Mouse (Mus musculus) limb, embryonic 10.5 days (tissue): Measurements from ENCODE around the gene Rasl2-9. TPM values are rescaled to one million over a fixed set of nuclear protein-coding genes. Genes with fewer than 3 reads are reported as not detected.
"Not testable (repeated sequence)": the region's sequence is repeated elsewhere in the genome, so short reads cannot be mapped to it uniquely, and the experiment has no call there.

ENCODE experiments used
- DNase-seq: peaks from one replicate; pipeline ENCODE4 v3.0.0-alpha.2; 2017; ENCODE audit warnings: low spot score
- H3K27ac ChIP-seq: fragments of 300-500 bp; sonication (generic); 2 replicates; pipeline ENCODE4 v1.5.1; 2016; ENCODE audit warnings: mild to moderate bottlenecking
- H3K27me3 ChIP-seq: fragments of 300-500 bp; sonication (generic); 2 replicates; pipeline ENCODE4 v1.6.1; 2016; ENCODE audit warnings: low read depth, mild to moderate bottlenecking; ENCODE audit not compliant: poor library complexity, severe bottlenecking
- H3K36me3 ChIP-seq: fragments of 300-500 bp; sonication (generic); 2 replicates; pipeline ENCODE4 v1.6.1; 2016; ENCODE audit warnings: mild to moderate bottlenecking, moderate library complexity
- H3K4me1 ChIP-seq: fragments of 300-500 bp; sonication (generic); 2 replicates; pipeline ENCODE4 v1.6.1; 2016
- H3K4me3 ChIP-seq: fragments of 300-500 bp; sonication (generic); 2 replicates; pipeline ENCODE4 v1.5.1; 2016; ENCODE audit warnings: mild to moderate bottlenecking, moderate library complexity
- H3K9me3 ChIP-seq: fragments of 300-500 bp; sonication (generic); replicated peaks from 2 replicates; pipeline ENCODE4 v1.6.1; 2016; ENCODE audit warnings: mild to moderate bottlenecking
- WGBS: fragments of 180-500 bp; shearing (Covaris S2); methylation state at CpG from one replicate; pipeline ENCODE4 v1.1.7; 2016; 5-methylcytosine and 5-hydroxymethylcytosine counted together
- polyA plus RNA-seq: library from polyadenylated mRNA; unstranded; fragments of >200 nt; fragmentation: Nextera tagmentation; extraction: Ambion mirVana; gene quantifications from 2 replicates; pipeline ENCODE4 v1.2.1, GENCODE M21; 2016

Rasl2-9 gene
- polyA plus RNA-seq, result 0.20 and 0.53 TPM in 2 replicates

GRCm38 (mm10) chr7:5125549-5126406 lies at the start of gene Rasl2-9:
Gene Rasl2-9 (minus strand): TSS chr7:5125950.
- Histone ChIP-seq H3K9me3 (no peaks in the 10 kb centered on the region), H3K4me3 (peak within 1 kb of the TSS; percentile 44), H3K36me3 (no peaks in the 10 kb centered on the region), H3K27me3 (0 out of 2 replicates have a peak, but pooled peaks cover 4% of the 10 kb centered on the region), H3K27ac (peak within 1 kb of the TSS; percentile 46), H3K4me1 (peaks cover 3% of the 10 kb centered on the region; the same call in 1 of the 2 replicates)
- peak; percentile 79 for DNase-seq
- 20% methylated on average over 42 of the region's 42 CpGs for WGBS

- H3K27me3 ChIP-seq, DNase-seq: not testable (repeated sequence)
Observed at GRCm38 (mm10) chr7:5149570-5149969, 23.8 kb upstream of the Rasl2-9 start, which contains the start of gene Vmn1r55. Gene Vmn1r55 (minus strand): TSS chr7:5149670.

DNA sequence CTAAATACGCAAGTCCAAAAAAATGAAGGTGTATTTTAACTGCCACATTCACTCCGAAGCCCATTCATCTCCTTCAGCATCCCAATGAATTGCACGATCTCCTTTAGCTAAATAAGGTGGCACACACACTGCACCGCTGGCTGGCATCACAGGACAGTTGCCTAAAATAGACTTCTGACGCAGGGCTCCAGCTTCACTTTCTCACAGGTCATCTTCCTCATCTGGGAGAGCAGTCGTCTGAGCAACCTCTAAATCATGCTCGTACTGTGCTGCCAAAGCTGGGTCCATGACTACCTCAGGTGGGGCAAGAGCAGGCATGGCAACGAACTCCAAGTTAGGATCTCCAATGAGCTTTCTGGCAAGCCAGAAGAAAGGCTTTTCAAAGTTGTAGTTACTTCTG lies 672 bp downstream of the Rasl2-9 start:
- no peak overlapping the region for H3K4me3 ChIP-seq
- WGBS, result 91% methylated on average over 8 of the region's 8 CpGs

More at GRCm38 (mm10) chr7:5149570-5149969, 23.8 kb upstream of the Rasl2-9 start, which contains the start of gene Vmn1r55:
- H3K36me3 ChIP-seq, H3K27ac ChIP-seq, H3K4me3 ChIP-seq, H3K4me1 ChIP-seq, H3K9me3 ChIP-seq: not testable (repeated sequence)

DNA sequence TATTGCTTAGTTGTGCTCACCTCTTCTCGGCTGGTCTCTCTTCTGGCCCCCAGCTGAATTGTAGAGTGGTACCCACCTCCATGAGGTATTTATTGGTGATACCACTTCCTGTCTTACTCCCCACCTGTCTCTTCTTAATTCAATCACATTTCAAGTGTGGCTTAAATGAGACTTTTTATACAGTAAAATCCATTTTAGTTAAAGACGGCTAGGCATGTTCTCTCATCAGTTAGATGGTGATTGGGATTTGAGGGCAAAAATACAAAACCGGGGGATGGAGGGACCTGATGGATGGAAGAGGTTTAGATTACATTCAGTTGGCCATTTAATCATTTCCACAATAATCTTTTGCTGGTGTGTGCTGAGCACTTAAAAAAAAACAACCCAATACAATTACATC lies 8.9 kb downstream of the Rasl2-9 start, which contains the start of gene Rfpl4:
Rfpl4 (minus strand) TSS at position 101 of the 400 bp plus-strand sequence.
- Histone ChIP-seq H3K27me3 (no peaks in the 10 kb centered on the region), H3K4me1 (no peaks in the 10 kb centered on the region), H3K4me3 (no peak within 1 kb of the TSS), H3K36me3 (no peaks in the 10 kb centered on the region), H3K27ac (no peak within 1 kb of the TSS), H3K9me3 (no peaks in the 10 kb centered on the region)
- WGBS, result 91% methylated on average over 3 of the region's 3 CpGs
- no peak for DNase-seq

More for the DNA sequence above, 672 bp downstream of the Rasl2-9 start:
- Histone ChIP-seq H3K4me1 (peaks cover 3% of the 10 kb centered on the region; the same call in 1 of the 2 replicates), H3K36me3 (no peaks in the 10 kb centered on the region), H3K27me3 (0 out of 2 replicates have a peak, but pooled peaks cover 4% of the 10 kb centered on the region), H3K27ac (no peak overlapping the region), H3K9me3 (no peaks in the 10 kb centered on the region)
- DNase-seq, result no peak

DNA sequence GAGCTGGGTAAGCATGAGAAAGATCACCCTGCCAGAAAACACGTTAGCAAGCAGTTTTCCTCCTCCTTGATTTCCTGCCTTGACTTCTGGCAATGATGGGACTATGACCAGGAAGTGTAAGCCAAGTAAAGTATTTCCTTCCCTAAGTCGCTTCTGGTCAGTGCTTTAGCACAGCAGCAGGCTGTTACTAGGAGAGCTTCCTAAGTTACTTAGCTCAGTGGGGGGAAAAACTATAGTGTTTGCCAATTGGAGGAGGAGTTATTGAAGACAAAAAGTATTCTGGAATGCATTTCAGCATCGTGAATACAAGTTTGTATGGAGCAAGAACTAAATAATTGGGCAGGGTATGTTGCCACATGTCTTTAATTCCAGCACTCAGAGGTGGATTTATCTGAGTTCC lies 13.0 kb downstream of the Rasl2-9 start:
- Histone ChIP-seq H3K36me3 (no peaks in the 10 kb centered on the region), H3K4me1 (no peaks in the 10 kb centered on the region), H3K4me3 (no peak overlapping the region), H3K9me3 (no peaks in the 10 kb centered on the region), H3K27ac (no peak overlapping the region), H3K27me3 (no peaks in the 10 kb centered on the region)
- no peak for DNase-seq
- 48% methylated on average over 3 of the region's 3 CpGs for WGBS

DNA sequence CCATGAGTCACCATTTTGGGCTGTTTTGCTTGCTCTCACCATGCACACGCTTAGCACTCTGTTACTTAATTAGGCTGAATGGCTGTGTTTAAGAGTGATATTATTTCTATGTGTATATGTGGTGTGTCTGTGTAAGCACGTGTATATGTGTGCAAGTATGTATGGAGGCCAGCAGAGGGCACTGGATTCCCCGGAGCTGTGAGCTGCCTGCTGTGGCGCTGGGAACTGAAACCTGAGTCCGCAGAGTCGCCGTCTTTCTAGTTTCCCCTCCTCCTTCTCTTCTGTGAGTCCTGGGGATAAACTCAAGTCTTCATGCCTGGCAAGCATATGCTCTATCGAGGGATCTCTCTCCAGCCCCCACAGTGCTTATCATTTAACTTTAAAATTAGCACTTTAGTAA lies 16.4 kb downstream of the Rasl2-9 start:
- 86% methylated on average over 8 of the region's 8 CpGs for WGBS
- Histone ChIP-seq H3K4me3 (no peak overlapping the region), H3K27ac (no peak overlapping the region), H3K4me1 (no peaks in the 10 kb centered on the region), H3K36me3 (no peaks in the 10 kb centered on the region), H3K27me3 (no peaks in the 10 kb centered on the region), H3K9me3 (no peaks in the 10 kb centered on the region)
- no peak for DNase-seq

DNA sequence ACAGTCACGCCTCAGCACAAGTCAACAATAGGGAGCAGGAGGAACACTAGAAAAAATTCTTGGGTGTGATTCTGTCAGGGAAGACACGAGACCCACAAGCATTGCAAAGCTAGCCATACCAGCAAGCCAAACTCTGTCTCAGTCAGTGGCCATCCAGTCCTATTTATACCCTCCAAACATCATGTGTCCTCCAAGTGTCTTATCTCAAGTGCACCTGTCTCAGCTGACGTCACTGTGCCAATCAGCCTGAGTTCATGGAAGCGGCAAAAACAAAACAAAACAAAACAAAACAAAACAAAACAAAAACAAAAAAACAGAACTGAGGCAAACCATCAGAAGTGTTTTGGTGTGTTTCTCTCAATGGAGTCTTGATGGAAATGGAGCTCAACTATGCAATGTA lies 17.5 kb downstream of the Rasl2-9 start:
- H3K27me3 ChIP-seq, result no peaks in the 10 kb centered on the region
- no peaks in the 10 kb centered on the region for H3K4me1 ChIP-seq
- no peak overlapping the region for H3K4me3 ChIP-seq
- 81% methylated on average over 4 of the region's 4 CpGs for WGBS
- DNase-seq, result no peak
- H3K27ac ChIP-seq, result no peak overlapping the region
- no peaks in the 10 kb centered on the region for H3K9me3 ChIP-seq
- no peaks in the 10 kb centered on the region for H3K36me3 ChIP-seq

DNA sequence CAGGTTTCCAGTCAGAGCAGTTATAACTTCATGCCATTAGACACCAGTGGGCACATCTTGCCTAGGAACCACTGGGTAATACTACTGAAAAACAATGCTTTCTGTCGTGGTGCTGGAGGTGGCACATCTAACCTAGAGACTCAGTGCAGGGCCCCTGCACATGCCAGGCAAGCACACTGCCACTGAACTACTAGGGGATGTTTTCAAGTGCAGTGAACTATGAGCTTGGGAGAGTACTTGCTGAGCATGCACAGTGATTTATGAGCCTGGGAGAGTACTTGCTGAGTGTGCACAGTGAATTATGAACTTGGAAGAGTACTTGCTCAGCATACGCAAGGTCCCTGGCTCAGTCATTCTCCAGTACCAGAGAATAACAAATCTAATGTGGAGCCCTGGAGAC lies 23.2 kb downstream of the Rasl2-9 start:
- 88% methylated on average over 2 of the region's 2 CpGs for WGBS
- peaks cover 23% of the 10 kb centered on the region for H3K36me3 ChIP-seq

DNA sequence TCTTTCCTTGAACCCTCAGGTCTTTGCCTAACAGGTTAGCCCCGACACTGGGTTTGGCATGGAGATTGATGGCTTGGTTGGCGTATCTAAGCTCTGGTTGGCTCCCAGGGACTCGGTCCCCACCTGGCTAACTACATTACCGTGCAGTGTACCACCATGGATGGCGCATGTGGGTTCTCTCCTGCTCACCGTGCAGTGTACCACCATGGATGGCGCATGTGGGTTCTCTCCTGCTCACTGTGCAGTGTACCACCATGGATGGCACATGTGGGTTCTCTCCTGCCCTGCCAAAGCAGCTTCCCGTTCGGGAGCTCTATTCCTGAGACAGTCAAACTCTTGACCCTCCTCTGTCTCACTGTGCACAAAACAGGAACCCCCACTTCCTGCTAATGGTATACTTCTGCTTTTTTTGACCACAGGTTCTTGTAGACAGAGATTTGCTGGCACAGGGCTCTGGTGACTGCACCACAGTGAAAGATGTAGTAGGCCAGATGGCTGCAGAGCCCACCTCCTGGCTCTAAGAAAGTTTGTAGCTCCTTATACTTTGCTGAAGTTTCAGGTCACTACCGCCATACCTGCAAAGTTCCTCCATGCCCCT lies 24.6 kb downstream of the Rasl2-9 start:
- H3K9me3 ChIP-seq, result no peaks in the 10 kb centered on the region
- no peak overlapping the region for H3K27ac ChIP-seq
- peaks cover 37% of the 10 kb centered on the region for H3K36me3 ChIP-seq
- no peaks in the 10 kb centered on the region for H3K4me1 ChIP-seq
- WGBS, result 93% methylated on average over 10 of the region's 10 CpGs
- no peak for DNase-seq
- H3K27me3 ChIP-seq, result no peaks in the 10 kb centered on the region
- H3K4me3 ChIP-seq, result no peak overlapping the region

More for the DNA sequence above, 23.2 kb downstream of the Rasl2-9 start:
- H3K4me3 ChIP-seq, result no peak overlapping the region
- no peaks in the 10 kb centered on the region for H3K9me3 ChIP-seq
- H3K27ac ChIP-seq, result no peak overlapping the region
- no peaks in the 10 kb centered on the region for H3K27me3 ChIP-seq
- no peaks in the 10 kb centered on the region for H3K4me1 ChIP-seq
- DNase-seq, result no peak

DNA sequence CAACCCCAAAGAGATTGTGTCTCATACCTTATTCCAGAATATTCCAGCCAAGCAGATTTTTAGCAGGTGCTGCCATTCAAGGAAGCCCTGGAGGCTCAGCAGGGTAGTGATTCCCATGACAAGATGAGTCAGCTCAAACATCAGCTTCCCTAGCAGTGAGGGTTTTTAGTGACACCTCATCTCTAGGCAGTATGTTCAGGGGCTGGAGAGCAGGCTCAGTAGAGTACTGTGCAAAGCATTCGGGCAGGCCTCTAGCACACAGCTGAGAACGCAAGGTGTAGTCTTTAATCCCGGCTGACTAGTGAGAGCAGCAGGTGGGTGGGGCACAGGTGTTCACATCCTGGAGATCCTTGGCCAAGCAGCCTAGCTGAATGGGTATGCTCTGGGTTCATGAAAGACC lies 26.0 kb downstream of the Rasl2-9 start:
- Histone ChIP-seq H3K27me3 (no peaks in the 10 kb centered on the region), H3K4me1 (no peaks in the 10 kb centered on the region), H3K36me3 (peaks cover 50% of the 10 kb centered on the region), H3K9me3 (no peaks in the 10 kb centered on the region), H3K4me3 (no peak overlapping the region), H3K27ac (no peak overlapping the region)
- 79% methylated on average over 3 of the region's 3 CpGs for WGBS
- no peak for DNase-seq

- H3K36me3 ChIP-seq, result peaks cover 61% of the 10 kb centered on the region
- H3K4me1 ChIP-seq, result no peaks in the 10 kb centered on the region
- H3K27me3 ChIP-seq, result no peaks in the 10 kb centered on the region
- WGBS, result 95% methylated on average over 5 of the region's 5 CpGs
- no peak for DNase-seq
- H3K27ac ChIP-seq, result no peak overlapping the region
- H3K4me3 ChIP-seq, result no peak overlapping the region
- no peaks in the 10 kb centered on the region for H3K9me3 ChIP-seq
Observed at GRCm38 (mm10) chr7:5098769-5099168, 27.0 kb downstream of the Rasl2-9 start.

DNA sequence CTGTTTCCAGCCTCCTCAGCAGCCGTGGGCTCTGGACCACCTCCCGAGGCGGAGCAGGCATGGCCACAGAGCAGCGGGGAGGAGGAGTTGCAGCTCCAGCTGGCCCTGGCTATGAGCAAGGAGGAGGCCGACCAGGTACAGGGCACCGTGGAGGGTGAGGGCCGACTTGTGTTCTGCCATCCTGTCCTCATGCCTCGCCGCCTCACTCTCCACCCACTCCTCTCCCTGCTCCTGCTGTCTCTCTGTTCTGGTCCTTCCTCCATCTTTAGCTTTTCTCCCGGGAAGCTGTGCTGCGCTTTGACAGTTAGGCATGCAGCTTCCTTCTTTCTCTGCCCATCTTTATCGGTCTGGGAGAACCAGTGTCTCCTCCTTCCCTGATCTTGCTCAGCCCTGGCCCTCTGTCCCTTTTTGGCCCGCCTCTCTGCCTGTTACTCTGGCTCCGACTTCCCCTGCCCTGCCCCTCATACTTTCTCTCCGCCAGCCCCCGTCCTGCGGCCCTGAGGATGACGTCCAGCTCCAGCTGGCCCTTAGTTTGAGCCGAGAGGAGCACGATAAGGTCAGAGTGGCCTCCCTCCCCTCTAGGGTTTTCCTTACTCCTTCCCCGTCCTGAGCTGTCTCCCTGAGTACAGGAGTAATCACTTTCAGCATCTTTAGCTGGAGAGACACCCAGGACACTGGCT lies 32.8 kb downstream of the Rasl2-9 start:
- Histone ChIP-seq H3K9me3 (no peaks in the 10 kb centered on the region), H3K4me3 (no peak overlapping the region), H3K27ac (no peak overlapping the region), H3K27me3 (no peaks in the 10 kb centered on the region), H3K4me1 (no peaks in the 10 kb centered on the region), H3K36me3 (peaks cover 96% of the 10 kb centered on the region)
- no peak for DNase-seq
- WGBS, result 88% methylated on average over 21 of the region's 21 CpGs

DNA sequence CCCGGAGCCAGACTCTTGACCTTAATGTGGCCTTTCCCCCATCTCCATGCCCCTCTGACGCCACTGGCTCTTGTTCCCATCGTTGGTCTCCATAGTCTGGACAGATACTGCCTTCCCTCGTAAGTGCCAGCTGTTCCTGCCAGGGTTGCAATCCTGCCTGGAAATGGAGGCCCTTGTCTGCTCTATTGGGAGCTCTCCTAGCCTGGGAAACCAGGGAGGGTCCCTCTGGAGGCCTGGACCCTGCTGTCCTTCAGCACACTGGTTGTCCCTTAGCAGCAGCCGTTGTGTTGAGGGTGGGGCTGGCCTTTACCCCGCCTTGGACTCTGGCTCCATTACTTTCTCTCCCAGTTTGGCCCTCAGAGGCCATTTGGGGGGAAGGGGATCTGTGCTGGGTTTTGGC lies 33.4 kb downstream of the Rasl2-9 start:
- Histone ChIP-seq H3K9me3 (no peaks in the 10 kb centered on the region), H3K36me3 (peaks cover 96% of the 10 kb centered on the region), H3K27ac (no peak overlapping the region), H3K27me3 (no peaks in the 10 kb centered on the region), H3K4me3 (no peak overlapping the region), H3K4me1 (0 out of 2 replicates have a peak, but pooled peaks cover 2% of the 10 kb centered on the region)
- WGBS, result 89% methylated on average over 6 of the region's 6 CpGs
- no peak for DNase-seq
